Mouse (Mus musculus): ENCODE results near the gene Khk.

Khk gene

DNA sequence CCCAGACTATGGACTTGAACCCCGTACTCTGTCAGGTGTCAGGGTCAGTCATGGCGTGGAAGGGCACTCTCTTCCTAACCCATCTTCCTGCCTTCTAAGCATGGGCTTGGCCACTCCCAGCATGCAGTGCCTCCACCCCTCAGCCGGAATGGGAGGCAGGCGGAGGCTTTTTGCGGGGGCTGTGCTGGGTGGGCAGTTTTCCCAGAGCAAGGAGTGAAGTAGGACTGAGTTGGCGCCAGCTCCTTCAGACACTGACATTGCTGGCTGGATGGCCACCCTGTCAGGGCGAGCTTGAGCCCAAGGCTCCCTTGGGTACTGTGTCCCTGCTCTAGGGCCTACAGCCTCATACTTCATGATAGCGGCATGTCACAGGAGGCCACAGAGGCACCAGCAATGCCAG lies 47.2 kb downstream of the Khk start, which contains the start of gene Tcf23:
Tcf23 (plus strand) TSS at position 247 of the 400 bp plus-strand sequence.
- no peak for DNase-seq (ENCODE audit: low read depth, low spot score)

DNA sequence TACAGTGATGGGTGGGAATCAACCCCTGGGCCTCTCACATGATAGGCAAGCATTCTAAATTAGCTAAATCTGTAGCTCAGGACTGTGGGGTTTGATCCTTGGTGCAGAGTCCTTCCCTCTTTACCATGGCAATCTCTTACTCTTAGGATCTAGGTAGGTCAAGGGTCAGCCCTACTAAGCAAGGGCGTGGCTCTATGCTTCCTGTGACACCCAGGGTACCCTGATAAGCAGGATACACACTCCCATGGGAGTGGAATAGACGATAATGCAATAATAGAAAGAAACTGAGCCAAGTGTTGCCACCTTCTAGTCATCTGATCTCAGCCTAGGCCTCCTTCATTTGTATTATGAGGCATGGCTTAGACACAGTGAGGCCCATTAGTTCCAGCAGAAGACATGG lies 48.2 kb downstream of the Khk start:
- DNase-seq (ENCODE audit: low read depth, low spot score): no peak

DNA sequence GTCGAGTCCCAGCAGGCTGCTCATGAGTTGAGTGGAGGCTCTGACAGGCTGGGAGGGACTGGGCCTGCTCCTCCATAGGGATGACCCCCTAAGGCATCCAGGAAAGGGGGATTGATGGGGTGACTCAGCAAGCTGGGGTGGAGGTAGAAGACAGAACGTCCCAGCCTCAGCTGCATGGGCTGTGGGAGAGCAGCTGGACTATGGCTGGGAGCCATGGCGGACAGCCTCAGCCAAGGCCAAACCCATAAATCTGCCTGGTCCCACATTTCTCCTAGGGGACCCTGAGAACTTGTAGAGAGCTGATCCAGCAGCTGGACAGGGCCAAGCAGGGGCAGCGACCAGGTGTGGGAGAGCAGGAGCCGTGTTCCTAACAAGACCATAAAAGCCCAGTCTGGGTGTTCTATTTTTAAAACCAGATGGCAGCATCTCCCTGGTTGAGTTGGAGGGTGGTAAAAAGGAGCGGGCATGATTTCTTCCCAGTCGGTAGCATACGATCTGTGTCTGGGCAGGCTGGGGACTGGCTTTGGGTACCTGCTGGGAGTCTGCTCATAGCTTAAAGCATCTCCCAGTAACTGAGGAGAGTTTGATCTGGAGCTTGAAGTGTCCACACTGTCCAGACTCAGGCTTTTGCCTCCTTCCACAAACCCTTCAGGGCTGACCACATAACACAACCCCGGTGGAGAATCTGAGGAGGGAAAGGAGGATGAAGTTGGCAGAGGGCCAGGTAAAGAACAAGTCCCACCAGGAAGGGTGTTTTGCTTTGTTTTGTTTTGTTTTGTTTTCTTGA lies 53.8 kb downstream of the Khk start:
- peak; percentile 47 for DNase-seq (ENCODE audit: low read depth, low spot score)
